Mouse (Mus musculus) heart, adult 11 months (tissue): ENCODE measurements around the gene Cenpv.

Experiments
- DNase-seq: peaks from one replicate; pipeline ENCODE4 v3.0.0; 2022

The Cenpv gene

DNA sequence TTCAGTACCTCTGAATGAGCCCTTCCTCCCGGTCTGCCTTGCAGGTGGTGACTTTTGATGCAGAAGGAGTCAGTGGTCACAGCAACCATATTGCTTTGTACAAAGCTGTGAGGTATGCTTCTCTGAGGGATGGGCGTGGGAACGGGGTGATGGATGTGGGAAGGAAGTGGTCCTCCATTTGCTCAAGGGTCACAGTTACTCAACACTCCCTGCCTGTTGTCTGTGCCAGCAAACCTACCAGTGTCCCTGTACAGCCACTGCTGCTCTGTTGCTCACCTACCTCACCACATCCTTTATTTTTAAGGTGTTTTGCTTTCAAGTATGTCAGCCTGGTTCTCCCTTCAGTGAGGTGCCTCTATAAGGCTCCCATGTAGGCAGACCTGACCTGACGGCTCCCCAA, 31.4 kb downstream of the Cenpv start:
- DNase-seq = no peak

DNA sequence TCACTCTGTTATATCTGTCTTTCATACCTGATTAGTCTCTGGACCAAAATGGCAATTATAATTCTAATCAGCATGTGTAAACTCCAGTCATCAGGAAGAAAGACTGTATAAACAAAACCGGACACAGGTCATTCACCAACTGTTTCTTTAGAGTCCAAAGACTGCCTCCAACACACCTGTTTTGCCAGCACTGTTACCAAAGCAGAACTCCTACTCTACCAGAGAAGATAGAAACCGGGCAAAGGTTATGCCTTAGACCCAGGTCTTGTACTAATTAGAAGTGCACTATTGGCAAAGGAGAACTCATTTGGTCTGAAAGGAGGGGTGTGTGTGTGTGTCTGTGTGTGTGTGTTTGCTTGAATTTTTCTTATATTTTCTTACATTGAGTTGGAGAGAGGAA, 38.5 kb downstream of the Cenpv start:
- DNase-seq = no peak

DNA sequence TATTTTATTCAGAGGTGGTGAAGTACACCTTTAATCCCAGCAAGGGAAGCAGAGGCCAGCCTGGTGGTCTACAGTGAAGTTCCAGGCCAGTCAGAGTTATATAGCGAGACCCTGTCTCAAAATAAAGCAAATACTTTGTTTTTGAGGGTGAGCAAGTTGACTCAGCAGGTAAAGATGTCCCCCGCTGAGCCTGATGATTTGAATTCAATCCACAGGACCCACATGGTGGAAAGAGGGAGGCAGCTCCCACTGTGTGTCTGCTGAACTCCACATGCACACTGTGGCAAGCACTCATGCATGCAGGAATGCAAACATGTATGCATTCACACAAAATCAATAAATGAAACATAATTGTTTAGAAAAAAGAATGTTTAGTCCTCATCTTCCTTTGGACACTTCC, 40.3 kb downstream of the Cenpv start:
- no peak for DNase-seq

- DNase-seq = no peak
Measured at GRCm38 (mm10) chr11:62497181-62497580, 41.9 kb downstream of the Cenpv start.

- DNase-seq = peak; percentile 87
Measured at GRCm38 (mm10) chr11:62496151-62496715, 42.8 kb downstream of the Cenpv start.

DNA sequence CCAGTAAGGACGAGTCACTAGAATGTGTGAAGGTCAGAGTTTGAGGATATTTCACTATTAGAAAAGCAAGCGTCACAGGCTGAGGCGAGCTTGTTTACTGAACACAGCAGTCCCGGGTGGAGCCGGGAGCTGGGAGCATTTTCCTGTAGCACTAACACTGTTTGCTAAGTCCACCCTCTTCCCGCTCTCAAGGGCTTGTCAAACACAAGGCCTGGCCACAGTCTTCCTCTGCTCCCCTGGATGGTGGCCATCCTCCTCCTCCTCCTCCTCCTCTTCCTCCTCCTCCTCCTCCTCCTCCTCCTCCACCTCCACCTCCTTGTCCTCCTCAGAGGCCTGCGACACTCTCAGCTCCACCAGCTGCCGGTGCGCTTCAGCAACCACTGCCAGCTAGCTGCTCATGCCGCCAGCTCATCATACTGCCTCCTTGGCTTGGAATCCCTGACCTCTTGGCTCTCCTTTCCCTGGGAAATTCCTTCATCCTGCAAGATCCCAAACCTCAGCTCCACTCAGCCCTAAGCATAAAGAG, 43.7 kb downstream of the Cenpv start:
- peak; percentile 94 for DNase-seq

GRCm38 (mm10) chr11:62494754-62495275, 44.2 kb downstream of the Cenpv start:
- peak; percentile 98 for DNase-seq

GRCm38 (mm10) chr11:62493701-62494100, 45.4 kb downstream of the Cenpv start:
- no peak for DNase-seq

DNA sequence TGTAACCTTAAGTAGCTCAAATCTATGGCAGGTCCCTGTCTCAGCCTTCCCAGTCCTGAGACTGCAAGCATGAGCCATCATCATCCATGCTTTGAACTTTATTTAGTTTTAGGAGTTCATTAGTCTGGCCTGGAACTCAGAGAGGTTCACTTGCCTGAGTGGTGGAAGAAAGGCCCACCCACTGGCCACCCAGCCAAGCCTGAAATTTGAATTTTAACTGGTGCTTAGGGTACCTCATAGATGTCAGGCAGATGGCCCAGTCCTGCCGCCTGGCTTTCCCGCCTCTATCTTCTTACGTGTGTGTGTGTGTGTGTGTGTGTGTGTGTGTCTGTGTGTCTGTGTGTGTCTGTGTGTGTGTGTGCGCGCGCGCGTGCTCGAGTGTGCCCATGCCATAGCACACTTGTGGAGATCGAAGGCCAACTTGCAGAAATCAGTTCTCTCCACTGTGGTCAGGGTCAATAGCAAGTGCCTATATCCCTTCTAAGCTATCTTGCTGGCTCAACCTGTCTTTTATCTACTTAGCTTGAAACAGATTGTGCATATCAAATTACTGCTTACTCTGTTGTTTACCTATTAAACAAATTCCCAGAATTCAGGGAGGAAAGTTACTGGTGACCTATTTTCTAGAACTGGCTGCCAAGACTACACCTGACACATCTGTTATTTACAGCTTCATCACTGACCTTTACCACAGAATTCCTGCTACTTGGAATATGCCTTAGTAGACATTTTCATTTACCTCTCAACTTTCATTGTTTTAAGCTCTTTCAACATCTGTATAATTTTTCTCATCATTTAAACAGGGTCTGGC, 51.3 kb downstream of the Cenpv start:
- DNase-seq = no peak

DNA sequence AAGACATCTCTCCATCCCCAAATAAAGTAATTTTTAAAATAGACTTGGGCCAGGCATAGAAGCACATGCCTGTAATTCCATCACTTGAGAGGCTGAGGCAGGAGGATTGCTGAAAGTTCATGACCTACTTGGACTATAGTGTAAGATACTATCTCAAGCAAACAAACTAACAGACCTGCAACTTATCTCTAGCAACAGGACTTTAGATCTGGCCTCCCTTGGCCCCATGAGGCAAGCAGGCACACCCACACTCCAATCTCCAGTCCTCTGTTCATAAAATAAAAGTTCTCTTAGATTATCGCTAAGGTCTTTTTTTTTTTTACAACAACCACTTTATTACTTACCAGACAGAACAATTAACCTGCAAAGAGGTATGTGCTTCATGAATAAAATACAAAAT, 52.1 kb downstream of the Cenpv start:
- DNase-seq = no peak

DNA sequence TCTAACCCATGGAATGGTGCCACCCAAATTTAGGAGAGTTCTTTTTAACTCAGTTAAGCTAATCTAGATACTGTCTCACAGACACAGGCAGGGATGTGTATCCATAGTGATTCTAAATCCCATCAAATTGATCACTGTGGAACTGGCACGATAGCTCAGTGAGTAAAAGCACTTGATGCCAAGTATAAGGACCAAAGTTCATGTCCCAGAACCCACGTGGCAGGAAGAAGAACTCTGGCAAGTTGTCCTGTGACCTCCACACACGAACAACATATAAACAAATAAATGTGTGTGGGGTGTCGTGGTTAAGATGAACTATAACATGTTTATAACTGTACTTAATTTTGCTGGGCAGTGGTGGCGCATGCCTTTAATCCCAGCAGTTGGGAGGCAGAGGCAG, 59.5 kb downstream of the Cenpv start:
- no peak for DNase-seq

DNA sequence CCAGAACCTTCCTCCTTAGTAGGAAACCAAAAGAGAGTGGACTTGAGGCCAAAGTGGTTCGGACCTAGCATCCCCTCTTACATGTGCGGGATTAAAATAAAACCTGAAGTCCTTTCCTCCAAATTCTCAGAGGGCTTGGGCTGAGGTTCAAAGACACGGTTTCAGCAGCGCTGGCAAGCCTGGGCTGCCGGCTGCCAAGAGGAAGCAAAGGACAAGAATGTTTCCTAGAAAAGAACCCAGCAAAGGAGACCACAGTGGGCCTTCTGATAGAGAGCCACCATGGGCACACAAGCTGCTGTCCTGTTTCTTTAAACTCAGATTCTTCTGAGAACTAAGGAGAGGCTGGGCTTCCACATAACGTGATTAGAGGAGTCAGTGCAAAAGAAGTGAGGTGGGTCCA, 60.1 kb downstream of the Cenpv start:
- DNase-seq = peak; percentile 76

GRCm38 (mm10) chr11:62476156-62476555, 62.9 kb downstream of the Cenpv start:
- DNase-seq = peak; percentile 34
